Mouse (Mus musculus) kidney, adult 2 months (tissue): ENCODE results near the gene 1110032F04Rik.

Experiments
- CTCF ChIP-seq: fragments of 200-500 bp; conservative IDR thresholded peaks from 2 replicates; pipeline ENCODE4 v1.5.1; 2011; ENCODE audit warnings: low read depth, mild to moderate bottlenecking, control low read depth, low read length, moderate library complexity, mixed read lengths; ENCODE audit not compliant: insufficient read depth, insufficient read length
- POLR2A ChIP-seq: fragments of 200-500 bp; IDR thresholded peaks from one replicate; pipeline ENCODE4 v1.6.1; 2011; ENCODE audit warnings: low read depth, low read length, control low read depth

GRCm38 (mm10) chr3:68836857-68837499 is 32.4 kb upstream of the 1110032F04Rik start:
- TF ChIP-seq CTCF (no peak), POLR2A (no peak)
